Mouse (Mus musculus) midbrain, embryonic 13.5 days (tissue): ENCODE measurements at regions not wholly inside any gene's neighbourhood (a gene's known extent, or its start where the extent isn't known, plus 50 kb on each side); places are given as distances from the start of the nearest gene placed in this dataset.
A peak's percentile ranks its signal among the peaks of the same experiment; 100 is the strongest.

Source experiments
- ATAC-seq: fragments of 200-750 bp; cut with Nextera tagmentation; 2 replicates; pipeline ENCODE4 v1.8.0; 2017; ENCODE audit warnings: mild to moderate bottlenecking, moderate TSS enrichment, moderate library complexity
- H3K27ac ChIP-seq: fragments of 300-500 bp; sonication (generic); 2 replicates; pipeline ENCODE4 v1.5.1; 2015; ENCODE audit warnings: inconsistent platforms, mild to moderate bottlenecking, moderate library complexity
- H3K27me3 ChIP-seq: fragments of 300-500 bp; sonication (generic); 2 replicates; pipeline ENCODE4 v1.6.1; 2015; ENCODE audit warnings: mild to moderate bottlenecking, inconsistent platforms
- H3K36me3 ChIP-seq: fragments of 300-500 bp; sonication (generic); 2 replicates; pipeline ENCODE4 v1.6.1; 2015; ENCODE audit warnings: mild to moderate bottlenecking, inconsistent platforms
- H3K4me1 ChIP-seq: fragments of 300-500 bp; sonication (generic); replicated peaks from 2 replicates; pipeline ENCODE4 v1.6.1; 2015; ENCODE audit warnings: inconsistent platforms
- H3K4me2 ChIP-seq: fragments of 300-500 bp; sonication (generic); replicated peaks from 2 replicates; pipeline ENCODE4 v1.6.1; 2015; ENCODE audit warnings: moderate library complexity, mild to moderate bottlenecking, inconsistent platforms
- H3K4me3 ChIP-seq: fragments of 300-500 bp; sonication (generic); replicated peaks from 2 replicates; pipeline ENCODE4 v1.5.1; 2015; ENCODE audit warnings: mild to moderate bottlenecking, inconsistent platforms
- H3K9ac ChIP-seq: fragments of 300-500 bp; sonication (generic); replicated peaks from 2 replicates; pipeline ENCODE4 v1.6.1; 2015; ENCODE audit warnings: mild to moderate bottlenecking, inconsistent platforms
- H3K9me3 ChIP-seq: fragments of 300-500 bp; sonication (generic); 2 replicates; pipeline ENCODE4 v1.6.1; 2016; ENCODE audit warnings: mild to moderate bottlenecking, inconsistent platforms
- WGBS: fragments of 180-500 bp; shearing (Covaris S2); methylation state at CpG from one replicate; pipeline ENCODE4 v1.1.7; 2015; 5-methylcytosine and 5-hydroxymethylcytosine counted together

GRCm38 (mm10) chr2:166489041-166489872, 224.4 kb downstream of the Prex1 start:
- H3K27me3 ChIP-seq: no peaks in the 10 kb centered on the region
- H3K4me3 ChIP-seq: no peak overlapping the region
- no peaks in the 10 kb centered on the region for H3K9me3 ChIP-seq
- no peaks in the 10 kb centered on the region for H3K36me3 ChIP-seq
- peaks cover 47% of the 10 kb centered on the region for H3K4me1 ChIP-seq
- no peak overlapping the region; the same call in 1 of the 2 replicates for H3K4me2 ChIP-seq
- peak overlapping the region; percentile 84 for H3K27ac ChIP-seq
- ATAC-seq: peak; percentile 67
- peak overlapping the region; percentile 32; the same call in 1 of the 2 replicates for H3K9ac ChIP-seq
- 10% methylated on average over 15 of the region's 15 CpGs for WGBS

DNA sequence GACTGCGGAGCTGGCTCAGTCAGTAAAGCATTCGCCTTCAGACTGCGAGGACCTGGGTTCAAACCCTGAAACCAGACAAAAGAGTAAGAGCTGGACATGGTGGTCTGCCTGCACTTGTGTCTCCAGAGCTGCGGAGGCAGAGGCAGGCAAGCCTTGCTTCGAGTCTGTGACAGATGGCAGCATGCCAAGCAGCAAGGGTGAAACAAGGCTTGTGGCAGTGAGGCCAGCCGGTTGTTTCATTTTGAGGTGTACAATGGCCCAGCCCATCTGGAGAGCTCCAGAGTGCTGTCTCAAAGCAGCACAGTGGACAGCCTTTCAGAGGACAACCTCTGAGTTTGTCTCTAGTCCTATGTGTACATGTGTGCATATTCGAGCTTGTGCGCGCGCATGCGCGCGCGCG, 225.9 kb downstream of the Prex1 start:
- Histone ChIP-seq H3K36me3 (no peaks in the 10 kb centered on the region), H3K9ac (0 out of 2 replicates have a peak overlapping the region, but pooled peaks have one; percentile 23), H3K9me3 (no peaks in the 10 kb centered on the region), H3K27me3 (no peaks in the 10 kb centered on the region), H3K4me1 (peaks cover 56% of the 10 kb centered on the region), H3K4me3 (no peak overlapping the region), H3K27ac (peak overlapping the region; percentile 36; the same call in 1 of the 2 replicates), H3K4me2 (no peak overlapping the region)
- WGBS: 79% methylated on average over 15 of the region's 15 CpGs
- ATAC-seq: no peak

- no peak for ATAC-seq
- WGBS: 92% methylated on average over 4 of the region's 4 CpGs
- Histone ChIP-seq H3K36me3 (no peaks in the 10 kb centered on the region), H3K4me1 (peaks cover 59% of the 10 kb centered on the region), H3K9ac (no peak overlapping the region), H3K9me3 (no peaks in the 10 kb centered on the region), H3K27ac (no peak overlapping the region), H3K4me2 (no peak overlapping the region), H3K4me3 (no peak overlapping the region), H3K27me3 (no peaks in the 10 kb centered on the region)
Measured at GRCm38 (mm10) chr2:166485788-166486187, 227.8 kb downstream of the Prex1 start.

DNA sequence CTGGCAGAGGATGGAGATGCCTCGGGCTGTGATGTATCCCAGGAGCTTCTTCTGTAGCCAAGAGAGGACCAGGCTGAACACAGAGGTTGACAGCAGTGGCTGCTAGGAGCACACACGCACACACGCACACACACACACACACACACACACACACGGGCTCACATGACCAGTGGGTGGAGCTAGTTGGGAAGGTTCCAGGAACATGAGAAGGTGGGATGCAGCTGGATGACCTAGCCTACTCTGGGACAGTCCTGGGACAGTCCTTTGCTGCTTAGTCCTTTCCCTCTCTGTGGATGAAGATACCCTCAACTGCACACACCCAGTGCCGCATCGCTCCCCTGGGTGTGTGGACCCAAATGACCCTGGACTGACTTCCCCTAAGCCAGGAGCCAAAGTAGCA, 228.3 kb downstream of the Prex1 start:
- no peak overlapping the region for H3K9ac ChIP-seq
- no peak for ATAC-seq
- no peak overlapping the region for H3K27ac ChIP-seq
- H3K4me2 ChIP-seq: no peak overlapping the region
- H3K4me1 ChIP-seq: peaks cover 60% of the 10 kb centered on the region
- WGBS: 89% methylated on average over 6 of the region's 6 CpGs
- H3K9me3 ChIP-seq: no peaks in the 10 kb centered on the region
- H3K36me3 ChIP-seq: no peaks in the 10 kb centered on the region
- no peaks in the 10 kb centered on the region for H3K27me3 ChIP-seq
- no peak overlapping the region for H3K4me3 ChIP-seq

- no peaks in the 10 kb centered on the region for H3K9me3 ChIP-seq
- no peaks in the 10 kb centered on the region for H3K36me3 ChIP-seq
- H3K4me1 ChIP-seq: peaks cover 46% of the 10 kb centered on the region
- no peak overlapping the region for H3K27ac ChIP-seq
- no peak overlapping the region for H3K9ac ChIP-seq
- H3K27me3 ChIP-seq: no peaks in the 10 kb centered on the region
- 88% methylated on average over 6 of the region's 6 CpGs for WGBS
- no peak overlapping the region for H3K4me3 ChIP-seq
- no peak overlapping the region for H3K4me2 ChIP-seq
- ATAC-seq: no peak
Measured at GRCm38 (mm10) chr2:166483617-166484319, 229.9 kb downstream of the Prex1 start.

GRCm38 (mm10) chr2:166482720-166483616, 230.7 kb downstream of the Prex1 start:
- Histone ChIP-seq H3K27me3 (no peaks in the 10 kb centered on the region), H3K36me3 (no peaks in the 10 kb centered on the region), H3K9me3 (no peaks in the 10 kb centered on the region), H3K4me1 (peaks cover 38% of the 10 kb centered on the region), H3K9ac (no peak overlapping the region), H3K4me2 (no peak overlapping the region), H3K27ac (peak overlapping the region; percentile 72), H3K4me3 (no peak overlapping the region)
- ATAC-seq: no peak
- 50% methylated on average over 14 of the region's 14 CpGs for WGBS

GRCm38 (mm10) chr2:166481774-166482173, 231.9 kb downstream of the Prex1 start:
- 92% methylated on average over 7 of the region's 7 CpGs for WGBS
- no peak overlapping the region for H3K4me3 ChIP-seq
- no peak overlapping the region for H3K4me2 ChIP-seq
- no peak for ATAC-seq
- H3K4me1 ChIP-seq: peaks cover 26% of the 10 kb centered on the region
- no peaks in the 10 kb centered on the region for H3K27me3 ChIP-seq
- no peak overlapping the region for H3K27ac ChIP-seq
- H3K9ac ChIP-seq: no peak overlapping the region
- H3K9me3 ChIP-seq: no peaks in the 10 kb centered on the region
- no peaks in the 10 kb centered on the region for H3K36me3 ChIP-seq

DNA sequence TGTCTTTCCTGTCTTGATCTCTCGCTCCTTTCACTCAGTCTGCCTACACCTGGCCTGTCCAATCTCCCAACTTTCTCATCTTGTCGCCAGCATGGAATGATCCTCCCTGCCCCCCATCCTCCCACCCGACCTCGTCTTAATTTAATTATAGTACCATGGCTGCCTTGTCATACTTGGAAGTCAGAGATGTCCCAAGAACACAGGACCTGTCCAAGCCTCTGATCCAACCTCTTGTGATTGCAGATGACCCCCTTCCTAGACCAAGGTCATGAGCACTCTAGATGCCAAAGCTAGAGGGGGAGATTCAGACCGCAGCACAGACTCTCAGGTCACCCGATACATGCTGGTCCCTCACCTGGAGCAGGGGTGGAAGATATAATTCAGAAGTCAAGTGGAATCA, 232.3 kb downstream of the Prex1 start:
- Histone ChIP-seq H3K27ac (no peak overlapping the region), H3K9me3 (no peaks in the 10 kb centered on the region), H3K36me3 (no peaks in the 10 kb centered on the region), H3K27me3 (no peaks in the 10 kb centered on the region), H3K9ac (no peak overlapping the region), H3K4me1 (peaks cover 22% of the 10 kb centered on the region), H3K4me3 (no peak overlapping the region), H3K4me2 (no peak overlapping the region)
- WGBS: 91% methylated on average over 6 of the region's 6 CpGs
- no peak for ATAC-seq

DNA sequence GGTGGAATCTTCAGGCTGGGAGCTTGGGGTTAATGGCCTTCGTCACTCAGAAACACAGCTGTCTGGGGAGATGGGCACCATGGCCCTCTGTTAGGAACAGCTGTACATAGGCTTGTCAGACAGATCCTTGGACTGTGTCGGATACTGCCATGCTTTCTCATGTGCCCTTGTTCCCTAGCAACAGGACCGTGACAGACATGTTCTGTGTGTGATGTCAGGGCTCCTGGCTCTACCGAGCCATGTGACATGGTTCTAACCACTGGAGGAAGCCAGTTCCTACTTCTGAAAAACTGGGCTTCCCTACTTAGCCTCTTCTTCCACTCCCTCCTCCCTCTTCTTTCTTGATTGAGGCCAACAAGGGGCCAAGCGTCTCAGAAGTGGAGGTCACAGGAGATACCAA, 232.7 kb downstream of the Prex1 start:
- Histone ChIP-seq H3K4me2 (no peak overlapping the region), H3K9ac (no peak overlapping the region), H3K27ac (no peak overlapping the region), H3K9me3 (no peaks in the 10 kb centered on the region), H3K36me3 (no peaks in the 10 kb centered on the region), H3K27me3 (no peaks in the 10 kb centered on the region), H3K4me3 (no peak overlapping the region), H3K4me1 (peaks cover 22% of the 10 kb centered on the region)
- 71% methylated on average over 5 of the region's 5 CpGs for WGBS
- ATAC-seq: no peak

- H3K4me1 ChIP-seq: peaks cover 19% of the 10 kb centered on the region
- H3K36me3 ChIP-seq: no peaks in the 10 kb centered on the region
- H3K27ac ChIP-seq: no peak overlapping the region
- 90% methylated on average over 6 of the region's 6 CpGs for WGBS
- no peak overlapping the region for H3K9ac ChIP-seq
- H3K4me2 ChIP-seq: no peak overlapping the region
- ATAC-seq: no peak
- no peaks in the 10 kb centered on the region for H3K9me3 ChIP-seq
- 0 out of 2 replicates have a peak, but pooled peaks cover 4% of the 10 kb centered on the region for H3K27me3 ChIP-seq
- H3K4me3 ChIP-seq: no peak overlapping the region
Measured at GRCm38 (mm10) chr2:166476953-166477352, 236.7 kb downstream of the Prex1 start.

- 81% methylated on average over 4 of the region's 4 CpGs for WGBS
- Histone ChIP-seq H3K9me3 (no peaks in the 10 kb centered on the region), H3K36me3 (no peaks in the 10 kb centered on the region), H3K9ac (no peak overlapping the region), H3K4me2 (no peak overlapping the region), H3K4me1 (peaks cover 21% of the 10 kb centered on the region), H3K4me3 (no peak overlapping the region), H3K27ac (no peak overlapping the region), H3K27me3 (0 out of 2 replicates have a peak, but pooled peaks cover 4% of the 10 kb centered on the region)
- no peak; the same call in 1 of the 2 replicates for ATAC-seq
Measured at GRCm38 (mm10) chr2:166475624-166476023, 238.0 kb downstream of the Prex1 start.
